19 mouse cellular contexts compared by ENCODE assay signal in the genomic region with DNA sequence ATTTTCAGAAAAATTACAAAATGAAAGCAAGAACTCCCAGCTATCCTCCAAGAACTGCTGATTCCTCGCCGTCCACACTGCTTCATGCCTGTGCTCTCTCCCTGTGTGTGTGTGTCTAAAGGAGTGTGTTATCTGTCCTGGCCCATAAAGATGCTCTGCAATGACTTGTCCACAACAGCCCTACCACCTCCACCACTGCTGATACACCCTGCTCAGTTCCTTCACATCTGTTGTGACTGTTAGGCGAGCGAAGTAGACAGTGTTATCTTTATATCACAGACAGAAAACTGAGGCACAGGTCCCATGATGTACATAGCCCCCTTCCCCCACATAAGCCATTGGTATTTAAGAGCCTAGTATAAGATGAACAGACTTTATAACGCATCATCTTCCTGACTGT.
A peak's percentile ranks its signal among the peaks of the same experiment; 100 is the strongest.
DNase-seq lines count a peak whose midpoint lies in the region; ATAC-seq and TF ChIP-seq lines count a peak whose summit lies in the region.
"Had no signal": no experiment of that assay in that cellular context is flagged by ENCODE, and none has a peak within 500 bp of the region (broad histone marks: within the 10 kb centered on the region; RNA-seq: fewer than 3 reads in every experiment).

No protein-coding gene starts in this region.

- no peak for TF ChIP-seq POLR2A in cortical plate, adult 2 months (IDR thresholded peaks at IDR 0.05; ENCODE audit: extremely low read depth, insufficient read depth, low read length)

- no peak overlapping the region for H3K27ac ChIP-seq in stomach, embryonic 15.5 days
- H3K27ac ChIP-seq in stomach, postnatal 0 days (replicated peaks): no peak overlapping the region
- H3K27ac ChIP-seq in cortical plate, adult 2 months (ENCODE audit: insufficient read depth, low read length): no peak overlapping the region
- no peak overlapping the region; the same call in 1 of the 2 replicates for H3K27ac ChIP-seq in liver, embryonic 16.5 days (ENCODE audit: low read length)
- H3K27ac ChIP-seq in intestine, embryonic 15.5 days: no peak overlapping the region
- H3K27ac ChIP-seq: heart, embryonic 13.5 days; hindbrain, embryonic 14.5 days; kidney, embryonic 15.5 days; midbrain, embryonic 10.5 days had no signal

- H3K9me3 ChIP-seq in stomach, embryonic 15.5 days: no peaks in the 10 kb centered on the region
- H3K9me3 ChIP-seq in stomach, postnatal 0 days (ENCODE audit: control insufficient read depth, low read length): no peaks in the 10 kb centered on the region
- H3K9me3 ChIP-seq in liver, embryonic 16.5 days (replicated peaks; ENCODE audit: control insufficient read depth, low read length): no peaks in the 10 kb centered on the region
- H3K9me3 ChIP-seq in intestine, embryonic 15.5 days: no peaks in the 10 kb centered on the region
- H3K9me3 ChIP-seq: forebrain, embryonic 10.5 days; heart, embryonic 13.5 days; kidney, embryonic 15.5 days; midbrain, embryonic 10.5 days had no signal

- no peak overlapping the region for H3K4me3 ChIP-seq in stomach, embryonic 15.5 days (replicated peaks)
- H3K4me3 ChIP-seq in stomach, postnatal 0 days (ENCODE audit: low read depth, low read length): no peak overlapping the region
- H3K4me3 ChIP-seq in cortical plate, adult 2 months (ENCODE audit: insufficient read depth, low read length): peak overlapping the region; percentile 37
- no peak overlapping the region for H3K4me3 ChIP-seq in liver, embryonic 16.5 days (ENCODE audit: low read depth, low read length)
- H3K4me3 ChIP-seq in intestine, embryonic 15.5 days (replicated peaks): no peak overlapping the region
- H3K4me3 ChIP-seq: forebrain, embryonic 10.5 days; heart, embryonic 13.5 days; kidney, embryonic 15.5 days; midbrain, embryonic 10.5 days had no signal

- no peak overlapping the region for H3K9ac ChIP-seq in stomach, embryonic 15.5 days
- no peak overlapping the region for H3K9ac ChIP-seq in stomach, postnatal 0 days (ENCODE audit: low read length)
- H3K9ac ChIP-seq in liver, embryonic 16.5 days (ENCODE audit: low read depth, low read length): no peak overlapping the region
- no peak overlapping the region for H3K9ac ChIP-seq in intestine, embryonic 15.5 days
- H3K9ac ChIP-seq: hindbrain, embryonic 14.5 days; kidney, embryonic 15.5 days had no signal

- DNase-seq in stomach, postnatal 0 days (ENCODE audit: low spot score): no peak
- DNase-seq in frontal cortex, postnatal 36 days (ENCODE audit: low spot score in 2 of 2): no peak
- no peak for DNase-seq in lung, postnatal 4 days
- DNase-seq: adrenal gland, postnatal 14 days; B cell, adult 2 months; cerebellum, postnatal 25 days; heart, adult 18-20 months; heart, postnatal 36 days; left cerebral cortex, postnatal 4 days; lung, postnatal 10 days had no signal

- no peak for TF ChIP-seq EP300 in stomach, postnatal 0 days (optimal IDR thresholded peaks at IDR 0.05)

- TF ChIP-seq CTCF in stomach, postnatal 0 days (IDR thresholded peaks at IDR 0.05; ENCODE audit: low read depth): no peak
- TF ChIP-seq CTCF in cortical plate, adult 2 months (IDR thresholded peaks at IDR 0.05; ENCODE audit: extremely low read depth, insufficient read depth, low read length): no peak

- no peaks in the 10 kb centered on the region for H3K27me3 ChIP-seq in stomach, embryonic 15.5 days (replicated peaks)
- no peaks in the 10 kb centered on the region for H3K27me3 ChIP-seq in stomach, postnatal 0 days (ENCODE audit: control insufficient read depth, insufficient read depth, low read length)
- no peaks in the 10 kb centered on the region for H3K27me3 ChIP-seq in liver, embryonic 16.5 days (ENCODE audit: control insufficient read depth, insufficient read depth, low read depth, low read length)
- no peaks in the 10 kb centered on the region for H3K27me3 ChIP-seq in intestine, embryonic 15.5 days (replicated peaks)
- H3K27me3 ChIP-seq: heart, embryonic 13.5 days had no signal

- WGBS in stomach, embryonic 15.5 days: 87% methylated on average over 5 of the region's 5 CpGs
- 90% methylated on average over 5 of the region's 5 CpGs for WGBS in stomach, postnatal 0 days
- 30% methylated on average over 5 of the region's 5 CpGs for WGBS in liver, embryonic 16.5 days (ENCODE audit: insufficient replicate concordance)
- 92% methylated on average over 5 of the region's 5 CpGs for WGBS in intestine, embryonic 15.5 days

- H3K4me2 ChIP-seq in stomach, embryonic 15.5 days: no peak overlapping the region
- no peak overlapping the region for H3K4me2 ChIP-seq in stomach, postnatal 0 days (replicated peaks; ENCODE audit: low read depth)
- H3K4me2 ChIP-seq in liver, embryonic 16.5 days (ENCODE audit: low read depth, low read length): peak overlapping the region; percentile 35
- no peak overlapping the region for H3K4me2 ChIP-seq in intestine, embryonic 15.5 days (replicated peaks)
- H3K4me2 ChIP-seq: heart, embryonic 13.5 days; kidney, embryonic 15.5 days had no signal

- peak; percentile 59 for ATAC-seq in stomach, embryonic 15.5 days (ENCODE audit: insufficient read depth, low FRiP score, low read depth)
- ATAC-seq in stomach, postnatal 0 days (ENCODE audit: low FRiP score, low TSS enrichment): no peak
- peak; percentile 89 for ATAC-seq in liver, embryonic 16.5 days (ENCODE audit: low read depth)
- ATAC-seq in intestine, embryonic 15.5 days: no peak

- peaks cover 19% of the 10 kb centered on the region for H3K4me1 ChIP-seq in stomach, embryonic 15.5 days
- H3K4me1 ChIP-seq in stomach, postnatal 0 days (replicated peaks; ENCODE audit: control insufficient read depth, insufficient read depth): no peaks in the 10 kb centered on the region; the same call in 1 of the 2 replicates
- H3K4me1 ChIP-seq in cortical plate, adult 2 months (ENCODE audit: control insufficient read depth, insufficient read depth, low read length): peaks cover 7% of the 10 kb centered on the region
- H3K4me1 ChIP-seq in liver, embryonic 16.5 days (ENCODE audit: control insufficient read depth, low read depth, low read length): peaks cover 39% of the 10 kb centered on the region
- peaks cover 10% of the 10 kb centered on the region for H3K4me1 ChIP-seq in intestine, embryonic 15.5 days (replicated peaks)

- no peaks in the 10 kb centered on the region for H3K36me3 ChIP-seq in stomach, embryonic 15.5 days
- H3K36me3 ChIP-seq in stomach, postnatal 0 days (ENCODE audit: control insufficient read depth, insufficient read depth, low read length): no peaks in the 10 kb centered on the region
- no peaks in the 10 kb centered on the region for H3K36me3 ChIP-seq in liver, embryonic 16.5 days (ENCODE audit: control insufficient read depth, insufficient read depth)
- H3K36me3 ChIP-seq in intestine, embryonic 15.5 days: no peaks in the 10 kb centered on the region
- H3K36me3 ChIP-seq: forebrain, embryonic 10.5 days; heart, embryonic 13.5 days; kidney, embryonic 15.5 days; midbrain, embryonic 10.5 days had no signal

Comparison
In these comparisons a context has a peak if more than half of its experiments do, and no peak if none do; other contexts are left out.
1. ATAC-seq: peak in stomach, embryonic 15.5 days (single experiment) and liver, embryonic 16.5 days (single experiment); none in stomach, postnatal 0 days (single experiment) and intestine, embryonic 15.5 days (single experiment).